Mouse (Mus musculus) lung, embryonic 16.5 days (tissue): ENCODE measurements around the gene Saxo1. TPM values are rescaled to one million over a fixed set of nuclear protein-coding genes. Genes with fewer than 3 reads are reported as not detected.
A peak's percentile ranks its signal among the peaks of the same experiment; 100 is the strongest.

Experiments
- ATAC-seq: fragments of 200-750 bp; cut with Nextera tagmentation; 2 replicates; pipeline ENCODE4 v1.8.0; 2017; ENCODE audit warnings: low read depth, mild to moderate bottlenecking, moderate library complexity
- H3K27ac ChIP-seq: fragments of 300-500 bp; sonication (generic); 2 replicates; pipeline ENCODE4 v1.5.1; 2014; ENCODE audit warnings: mild to moderate bottlenecking, control low read depth, low read length
- H3K27me3 ChIP-seq: fragments of 300-500 bp; sonication (generic); 2 replicates; pipeline ENCODE4 v1.6.1; 2014; ENCODE audit warnings: low read depth, low read length, mixed read lengths; ENCODE audit not compliant: control insufficient read depth, insufficient read depth
- H3K36me3 ChIP-seq: fragments of 300-500 bp; sonication (generic); 2 replicates; pipeline ENCODE4 v1.6.1; 2014; ENCODE audit warnings: low read length; ENCODE audit not compliant: control insufficient read depth, insufficient read depth
- H3K4me1 ChIP-seq: fragments of 300-500 bp; sonication (generic); replicated peaks from 2 replicates; pipeline ENCODE4 v1.6.1; 2014; ENCODE audit warnings: low read length, mixed read lengths; ENCODE audit not compliant: control insufficient read depth, insufficient read depth
- H3K4me2 ChIP-seq: fragments of 300-500 bp; sonication (generic); 2 replicates; pipeline ENCODE4 v1.6.1; 2014; ENCODE audit warnings: low read depth, low read length, control low read depth
- H3K4me3 ChIP-seq: fragments of 300-500 bp; sonication (generic); 2 replicates; pipeline ENCODE4 v1.5.1; 2014; ENCODE audit warnings: mild to moderate bottlenecking, low read length, control low read depth
- H3K9ac ChIP-seq: fragments of 300-500 bp; sonication (generic); 2 replicates; pipeline ENCODE4 v1.6.1; 2014; ENCODE audit warnings: low read length, control low read depth
- H3K9me3 ChIP-seq: fragments of 300-500 bp; sonication (generic); 2 replicates; pipeline ENCODE4 v1.6.1; 2016; ENCODE audit warnings: low read length; ENCODE audit not compliant: control insufficient read depth
- WGBS: fragments of 180-500 bp; shearing (Covaris S2); extraction: QIAGEN DNeasy Blood & Tissue Kit; methylation state at CpG from one replicate; pipeline ENCODE4 v1.1.7; 2014; 5-methylcytosine and 5-hydroxymethylcytosine counted together
- polyA plus RNA-seq: library from polyadenylated mRNA; unstranded; fragments of >200 nt; fragmentation: Nextera tagmentation; extraction: Ambion mirVana; gene quantifications from 2 replicates; pipeline ENCODE4 v1.2.1, GENCODE M21; 2015

Gene Saxo1
- polyA plus RNA-seq, 1 experiment from 2014 or later = not detected

DNA sequence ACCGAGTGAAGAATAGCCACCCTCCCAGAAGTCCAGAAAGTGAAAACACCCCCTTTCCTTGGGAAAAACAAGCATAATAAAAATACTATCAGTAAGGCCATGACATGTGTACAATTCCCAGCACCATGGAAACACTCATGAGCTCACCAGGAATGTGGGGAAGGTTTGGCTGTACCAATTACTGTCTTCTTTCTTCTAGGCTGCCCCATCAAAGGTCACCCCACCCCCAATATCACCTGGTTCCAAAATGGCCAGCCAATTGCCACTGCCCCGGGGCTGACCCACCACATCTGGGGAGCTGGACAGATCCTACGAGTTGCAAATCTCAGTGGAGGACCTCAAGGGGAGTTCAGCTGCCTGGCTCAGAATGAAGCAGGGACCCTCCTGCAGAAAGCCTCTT, 144.7 kb downstream of the Saxo1 start:
- ATAC-seq = no peak
- H3K9ac ChIP-seq = no peak overlapping the region
- H3K27ac ChIP-seq = no peak overlapping the region

DNA sequence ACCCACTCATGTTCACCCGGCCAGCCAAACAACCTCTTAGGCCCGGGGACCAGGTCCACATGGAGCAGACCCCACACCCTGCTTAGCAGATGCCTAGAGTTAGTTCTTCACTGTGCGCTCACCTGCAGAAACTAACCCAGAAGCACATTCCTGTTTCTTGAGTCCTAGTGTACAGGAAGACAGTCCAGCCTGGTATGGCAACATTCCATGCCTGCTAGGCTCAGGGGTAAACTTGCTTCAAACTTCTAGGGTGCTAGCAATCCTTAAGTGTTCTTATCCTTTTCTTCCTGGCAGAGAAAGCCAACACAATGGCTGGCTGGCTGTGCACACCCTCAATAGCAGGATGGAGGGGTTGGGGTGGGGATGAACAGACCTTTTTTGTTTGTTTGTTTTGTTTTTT, 147.2 kb downstream of the Saxo1 start:
- 60% methylated on average over 3 of the region's 3 CpGs for WGBS

More for the DNA sequence above, 144.7 kb downstream of the Saxo1 start:
- H3K36me3 ChIP-seq = no peaks in the 10 kb centered on the region
- H3K27me3 ChIP-seq = no peaks in the 10 kb centered on the region
- H3K4me3 ChIP-seq = no peak overlapping the region
- H3K4me2 ChIP-seq = no peak overlapping the region
- 64% methylated on average over 3 of the region's 3 CpGs for WGBS
- H3K9me3 ChIP-seq = no peaks in the 10 kb centered on the region
- no peaks in the 10 kb centered on the region for H3K4me1 ChIP-seq

DNA sequence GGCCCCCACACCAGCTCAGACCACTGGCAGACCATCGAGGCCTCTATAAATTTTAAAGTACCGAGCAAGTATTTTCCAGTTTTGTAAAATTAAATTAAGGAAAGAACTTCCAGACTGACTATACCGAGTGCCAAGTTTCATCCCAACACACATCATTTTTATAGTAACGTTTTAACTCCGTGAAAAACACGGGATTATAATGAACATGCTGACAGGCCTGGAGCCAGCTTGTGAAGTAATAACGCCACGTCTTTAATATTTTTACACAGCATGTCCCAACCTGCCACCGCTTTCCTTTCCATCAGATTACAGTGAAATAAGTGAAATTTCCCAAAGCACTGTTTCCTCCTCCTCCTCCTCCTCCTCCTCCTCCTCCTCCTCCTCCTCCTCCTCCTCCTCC, 149.7 kb downstream of the Saxo1 start:
- H3K9ac ChIP-seq = no peak overlapping the region
- no peak overlapping the region for H3K4me2 ChIP-seq
- ATAC-seq = no peak
- 51% methylated on average over 9 of the region's 9 CpGs for WGBS
- no peak overlapping the region for H3K4me3 ChIP-seq
- no peaks in the 10 kb centered on the region for H3K27me3 ChIP-seq
- no peak overlapping the region for H3K27ac ChIP-seq
- no peaks in the 10 kb centered on the region for H3K36me3 ChIP-seq
- H3K9me3 ChIP-seq = no peaks in the 10 kb centered on the region
- H3K4me1 ChIP-seq = peaks cover 7% of the 10 kb centered on the region; the same call in 1 of the 2 replicates

More for the DNA sequence above, 147.2 kb downstream of the Saxo1 start:
- H3K27ac ChIP-seq = peak overlapping the region; percentile 59; the same call in 1 of the 2 replicates
- no peak overlapping the region for H3K9ac ChIP-seq
- no peak overlapping the region for H3K4me2 ChIP-seq
- peak; percentile 80 for ATAC-seq
- H3K27me3 ChIP-seq = no peaks in the 10 kb centered on the region
- H3K36me3 ChIP-seq = no peaks in the 10 kb centered on the region
- no peaks in the 10 kb centered on the region for H3K9me3 ChIP-seq
- H3K4me1 ChIP-seq = peaks cover 7% of the 10 kb centered on the region; the same call in 1 of the 2 replicates
- H3K4me3 ChIP-seq = no peak overlapping the region

DNA sequence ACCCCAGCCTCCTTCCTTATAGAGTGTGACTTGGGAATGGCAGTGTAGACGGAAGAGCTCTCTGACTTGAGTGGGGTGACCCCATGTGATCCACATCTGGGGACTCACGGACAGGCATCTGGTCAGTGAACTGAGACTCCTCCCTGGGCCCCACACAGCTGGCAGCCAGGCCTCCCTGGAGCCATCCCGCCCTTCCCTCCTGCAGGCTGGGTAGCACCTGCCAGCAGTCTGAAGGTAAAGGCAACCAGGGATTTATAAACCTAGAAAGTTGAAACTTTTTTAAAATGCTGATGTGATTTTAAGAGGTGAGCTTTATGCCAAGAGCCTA, 151.0 kb downstream of the Saxo1 start:
- Histone ChIP-seq H3K9me3 (no peaks in the 10 kb centered on the region), H3K9ac (no peak overlapping the region), H3K4me3 (no peak overlapping the region), H3K4me1 (peaks cover 7% of the 10 kb centered on the region; the same call in 1 of the 2 replicates), H3K27ac (no peak overlapping the region), H3K4me2 (no peak overlapping the region), H3K36me3 (no peaks in the 10 kb centered on the region), H3K27me3 (no peaks in the 10 kb centered on the region)
- WGBS = 76% methylated on average over 3 of the region's 3 CpGs
- no peak for ATAC-seq

DNA sequence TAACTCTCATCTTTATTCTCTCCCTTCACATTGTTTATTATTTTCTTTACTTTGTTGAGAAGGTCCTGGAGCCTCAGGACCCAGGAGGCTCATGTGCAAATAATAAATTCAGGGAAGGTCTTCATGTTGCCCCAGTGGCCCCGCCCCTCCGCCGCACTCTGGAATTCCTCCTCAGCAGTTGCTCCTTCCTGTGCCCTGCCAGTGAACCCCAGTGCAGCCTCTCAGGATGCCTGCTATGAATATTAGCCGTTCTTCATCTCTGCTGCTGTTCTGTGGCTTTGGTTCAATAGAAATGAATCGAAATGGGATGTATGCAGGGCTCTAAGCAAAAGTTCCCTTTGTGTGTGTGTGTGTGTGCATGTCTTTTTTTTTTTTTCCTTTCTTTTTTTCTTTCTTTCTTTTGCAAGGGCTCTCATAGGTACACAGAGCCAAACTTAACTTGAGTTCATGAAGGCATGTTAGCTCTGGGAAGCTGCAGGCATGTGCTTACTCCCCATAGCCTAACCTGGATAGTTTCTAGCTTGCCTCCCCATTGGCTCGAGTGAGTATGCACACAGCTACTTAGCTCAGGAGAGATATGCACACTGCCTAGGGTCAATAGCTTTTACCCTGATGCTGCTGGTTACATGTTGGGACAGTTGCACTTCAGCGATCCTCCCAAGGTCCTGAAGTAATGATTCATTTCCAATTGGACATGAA, 151.5 kb downstream of the Saxo1 start:
- H3K9me3 ChIP-seq = no peaks in the 10 kb centered on the region
- H3K4me3 ChIP-seq = no peak overlapping the region
- peak; percentile 49; the same call in 1 of the 2 replicates for ATAC-seq
- WGBS = 24% methylated on average over 7 of the region's 7 CpGs
- no peak overlapping the region for H3K27ac ChIP-seq
- H3K4me2 ChIP-seq = no peak overlapping the region
- peaks cover 7% of the 10 kb centered on the region; the same call in 1 of the 2 replicates for H3K4me1 ChIP-seq
- no peaks in the 10 kb centered on the region for H3K27me3 ChIP-seq
- H3K36me3 ChIP-seq = no peaks in the 10 kb centered on the region
- no peak overlapping the region for H3K9ac ChIP-seq

DNA sequence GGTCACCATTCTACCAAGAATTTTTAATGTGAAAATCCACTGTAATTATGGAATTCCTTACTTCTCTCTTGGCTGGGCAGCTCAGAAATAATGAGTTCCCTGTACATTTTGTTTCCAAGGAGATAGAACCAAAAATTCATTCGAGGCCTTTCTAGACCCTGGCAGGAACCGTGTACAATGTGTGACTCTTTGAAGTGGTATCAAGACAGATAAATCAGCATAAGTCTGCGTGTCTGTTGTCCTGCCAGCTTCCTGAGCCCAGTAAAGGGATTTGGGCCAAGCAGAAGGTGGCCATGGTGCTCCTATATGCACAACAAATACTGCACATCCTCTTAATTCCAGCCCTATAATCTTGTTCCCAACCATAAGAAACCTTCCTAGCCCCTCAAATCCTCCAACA, 157.0 kb downstream of the Saxo1 start:
- Histone ChIP-seq H3K4me1 (no peaks in the 10 kb centered on the region), H3K27me3 (no peaks in the 10 kb centered on the region), H3K4me2 (no peak overlapping the region), H3K36me3 (no peaks in the 10 kb centered on the region), H3K9me3 (no peaks in the 10 kb centered on the region), H3K9ac (no peak overlapping the region), H3K4me3 (no peak overlapping the region), H3K27ac (no peak overlapping the region)
- ATAC-seq = no peak
- WGBS = 22% methylated on average over 3 of the region's 3 CpGs

DNA sequence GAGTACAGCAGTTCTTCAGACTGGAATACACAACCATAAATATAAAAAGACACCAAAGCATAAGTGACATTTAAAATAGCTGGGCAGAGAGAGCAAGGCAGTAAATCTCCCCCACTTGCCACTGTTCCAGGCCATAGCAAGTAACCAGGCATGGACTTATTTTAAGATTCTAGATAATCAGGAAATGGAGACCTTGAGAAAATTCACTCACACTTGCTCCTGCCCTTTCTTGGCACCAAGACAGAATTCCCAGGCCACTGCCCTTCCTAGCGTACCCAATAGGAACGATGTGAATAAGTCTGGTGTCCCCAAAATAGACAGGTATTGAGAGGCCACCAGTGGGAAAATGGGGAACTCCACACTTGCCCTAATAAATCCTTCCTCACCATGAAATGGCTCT, 160.7 kb downstream of the Saxo1 start:
- Histone ChIP-seq H3K9me3 (no peaks in the 10 kb centered on the region), H3K4me3 (no peak overlapping the region), H3K9ac (no peak overlapping the region), H3K4me2 (no peak overlapping the region), H3K27me3 (no peaks in the 10 kb centered on the region), H3K27ac (no peak overlapping the region), H3K36me3 (no peaks in the 10 kb centered on the region), H3K4me1 (no peaks in the 10 kb centered on the region)
- WGBS = 56% methylated on average over 2 of the region's 2 CpGs
- no peak for ATAC-seq

DNA sequence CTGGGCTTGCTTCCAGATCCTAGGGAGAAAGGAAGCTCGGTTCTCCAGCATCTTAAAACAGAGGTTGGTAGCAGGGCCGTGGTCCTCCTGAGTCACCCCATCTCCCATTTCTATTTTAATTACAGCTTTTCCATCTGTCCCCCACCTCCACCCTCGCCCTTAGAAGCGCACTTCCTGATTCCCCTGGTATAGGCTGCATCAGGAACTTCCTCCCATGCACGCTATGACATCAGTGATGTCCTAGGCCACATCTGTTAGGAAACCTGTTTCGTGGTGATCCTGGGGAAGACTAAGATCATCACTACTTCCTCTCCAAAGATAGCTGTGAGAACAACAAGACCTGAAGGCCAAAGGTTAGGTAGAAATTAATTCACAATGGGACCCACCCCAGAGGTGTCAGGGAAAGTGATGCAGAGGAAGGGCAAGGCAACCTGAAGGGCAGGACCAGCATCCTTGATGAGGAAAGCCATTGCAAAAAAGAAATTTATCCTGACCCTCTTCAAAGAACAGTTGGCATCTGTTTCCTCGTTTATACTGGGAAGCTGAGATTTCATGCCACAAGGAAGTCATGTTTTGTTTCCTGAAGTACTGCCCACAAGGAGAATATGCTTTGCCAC, 161.3 kb downstream of the Saxo1 start:
- Histone ChIP-seq H3K36me3 (no peaks in the 10 kb centered on the region), H3K4me2 (no peak overlapping the region), H3K4me3 (no peak overlapping the region), H3K9me3 (no peaks in the 10 kb centered on the region), H3K27me3 (no peaks in the 10 kb centered on the region), H3K27ac (no peak overlapping the region), H3K4me1 (no peaks in the 10 kb centered on the region), H3K9ac (no peak overlapping the region)
- 61% methylated on average over 7 of the region's 7 CpGs for WGBS
- ATAC-seq = no peak

DNA sequence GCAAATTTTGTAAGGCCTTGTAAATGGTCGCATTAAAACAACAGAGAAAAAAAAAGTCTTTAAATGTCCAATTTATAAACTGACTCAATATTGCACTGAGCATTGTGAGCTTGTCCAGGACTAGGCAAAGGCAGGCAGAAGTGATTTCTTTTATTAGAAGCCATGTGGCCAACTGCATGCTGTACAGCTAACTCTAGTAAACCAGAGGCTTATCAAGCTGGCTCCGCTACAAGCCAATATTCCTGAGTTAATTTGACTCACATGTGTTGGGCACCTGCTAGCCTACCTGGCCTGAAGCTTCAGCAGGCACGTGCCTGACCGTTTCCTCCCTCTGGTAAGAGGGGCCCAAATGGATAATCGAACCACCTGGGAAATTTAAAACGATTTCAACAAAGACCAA, 162.5 kb downstream of the Saxo1 start:
- no peaks in the 10 kb centered on the region for H3K4me1 ChIP-seq
- ATAC-seq = no peak
- H3K27ac ChIP-seq = no peak overlapping the region
- H3K9ac ChIP-seq = no peak overlapping the region
- no peaks in the 10 kb centered on the region for H3K27me3 ChIP-seq
- 79% methylated on average over 6 of the region's 6 CpGs for WGBS
- H3K9me3 ChIP-seq = no peaks in the 10 kb centered on the region
- H3K4me2 ChIP-seq = no peak overlapping the region
- H3K36me3 ChIP-seq = no peaks in the 10 kb centered on the region
- H3K4me3 ChIP-seq = no peak overlapping the region
